Mouse (Mus musculus) embryonic facial prominence, embryonic 12.5 days (tissue): ENCODE data around the gene Clec1b. TPM values are rescaled to one million over a fixed set of nuclear protein-coding genes. Genes with fewer than 3 reads are reported as not detected.

Experiments used
- ATAC-seq: fragments of 200-750 bp; cut with Nextera tagmentation; 2 replicates; pipeline ENCODE4 v1.8.0; 2017; ENCODE audit not compliant: insufficient number of reproducible peaks, insufficient read depth, low FRiP score, low TSS enrichment
- H3K27ac ChIP-seq: fragments of 300-500 bp; sonication (generic); 2 replicates; pipeline ENCODE4 v1.5.1; 2016; ENCODE audit warnings: mild to moderate bottlenecking
- H3K27me3 ChIP-seq: fragments of 300-500 bp; sonication (generic); 2 replicates; pipeline ENCODE4 v1.6.1; 2016; ENCODE audit warnings: mild to moderate bottlenecking, moderate library complexity
- H3K36me3 ChIP-seq: fragments of 300-500 bp; sonication (generic); 2 replicates; pipeline ENCODE4 v1.6.1; 2016; ENCODE audit warnings: mild to moderate bottlenecking
- H3K4me1 ChIP-seq: fragments of 300-500 bp; sonication (generic); 2 replicates; pipeline ENCODE4 v1.6.1; 2016
- H3K4me2 ChIP-seq: fragments of 300-500 bp; sonication (generic); replicated peaks from 2 replicates; pipeline ENCODE4 v1.6.1; 2016; ENCODE audit warnings: mild to moderate bottlenecking, moderate library complexity
- H3K4me3 ChIP-seq: fragments of 300-500 bp; sonication (generic); 2 replicates; pipeline ENCODE4 v1.5.1; 2016; ENCODE audit warnings: mild to moderate bottlenecking
- H3K9ac ChIP-seq: fragments of 300-500 bp; sonication (generic); 2 replicates; pipeline ENCODE4 v1.6.1; 2016; ENCODE audit warnings: mild to moderate bottlenecking, moderate library complexity
- H3K9me3 ChIP-seq: fragments of 300-500 bp; sonication (generic); 2 replicates; pipeline ENCODE4 v1.6.1; 2016; ENCODE audit warnings: mild to moderate bottlenecking, moderate library complexity
- WGBS: fragments of 180-500 bp; shearing (Covaris S2); methylation state at CpG from one replicate; pipeline ENCODE4 v1.1.7; 2016; 5-methylcytosine and 5-hydroxymethylcytosine counted together
- polyA plus RNA-seq: library from polyadenylated mRNA; unstranded; fragments of >200 nt; fragmentation: Nextera tagmentation; extraction: Ambion mirVana; gene quantifications from 2 replicates; pipeline ENCODE4 v1.2.1, GENCODE M21; 2016

Clec1b gene
- polyA plus RNA-seq: 5.0 and 6.0 TPM in 2 replicates

GRCm38 (mm10) chr6:129396997-129397396 is at the start of gene Clec1b:
Gene Clec1b, plus strand, starts transcription at chr6:129397297.
- Histone ChIP-seq H3K27me3 (no peaks in the 10 kb centered on the region), H3K4me3 (no peak within 1 kb of the TSS), H3K27ac (no peak within 1 kb of the TSS), H3K4me2 (no peak within 1 kb of the TSS), H3K9ac (no peak within 1 kb of the TSS), H3K36me3 (no peaks in the 10 kb centered on the region), H3K4me1 (no peaks in the 10 kb centered on the region), H3K9me3 (no peaks in the 10 kb centered on the region)
- WGBS: 76% methylated on average over 8 of the region's 8 CpGs
- ATAC-seq: no peak

DNA sequence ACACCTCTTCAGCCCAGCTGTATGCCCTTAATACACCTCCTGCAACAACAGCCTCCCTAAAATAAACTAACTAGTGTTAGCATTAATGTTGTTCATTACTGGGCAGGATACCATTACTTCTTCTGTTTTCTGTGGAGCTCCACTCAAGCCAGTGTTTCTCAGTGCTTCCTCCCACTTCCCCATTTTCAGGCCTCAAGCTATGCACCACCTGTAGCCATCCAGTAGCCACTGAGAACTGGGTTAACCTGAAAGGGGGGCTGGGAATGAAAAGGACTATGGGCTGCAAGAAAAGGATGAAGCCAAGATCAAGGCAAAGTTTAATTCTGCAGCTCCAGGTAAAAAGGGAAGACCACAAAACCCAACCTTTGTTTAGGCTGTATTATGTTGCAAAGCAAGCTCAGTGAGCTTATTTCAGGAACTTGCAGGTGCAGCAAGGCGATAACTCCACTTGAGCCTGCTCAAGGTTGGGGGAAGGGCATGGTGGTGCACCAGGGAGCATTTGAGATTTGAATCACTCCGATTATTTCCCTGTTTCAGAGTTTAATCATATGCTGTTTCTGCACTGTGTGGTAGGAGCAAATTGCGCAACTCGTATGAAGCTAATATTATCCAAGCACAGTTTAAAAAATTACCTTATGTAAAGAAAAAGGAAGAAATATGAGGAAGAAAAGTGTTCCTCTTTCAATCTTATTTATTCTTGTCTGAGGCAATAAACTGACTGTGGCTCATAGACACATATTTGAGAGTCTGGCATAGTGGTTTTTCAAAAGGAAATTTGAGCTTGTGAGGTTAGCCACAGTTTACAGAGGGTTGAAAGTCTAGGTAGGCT is 47.4 kb upstream of the Clec1b start:
- 60% methylated on average over 4 of the region's 4 CpGs for WGBS
- Histone ChIP-seq H3K9me3 (no peaks in the 10 kb centered on the region), H3K27ac (no peak overlapping the region), H3K9ac (no peak overlapping the region), H3K4me3 (no peak overlapping the region), H3K4me2 (no peak overlapping the region), H3K36me3 (no peaks in the 10 kb centered on the region), H3K27me3 (no peaks in the 10 kb centered on the region), H3K4me1 (no peaks in the 10 kb centered on the region)
- no peak for ATAC-seq

- WGBS: 92% methylated on average over 3 of the region's 3 CpGs
- Histone ChIP-seq H3K27ac (no peak overlapping the region), H3K36me3 (no peaks in the 10 kb centered on the region)
Observed at GRCm38 (mm10) chr6:129351091-129351490, 46.0 kb upstream of the Clec1b start.

DNA sequence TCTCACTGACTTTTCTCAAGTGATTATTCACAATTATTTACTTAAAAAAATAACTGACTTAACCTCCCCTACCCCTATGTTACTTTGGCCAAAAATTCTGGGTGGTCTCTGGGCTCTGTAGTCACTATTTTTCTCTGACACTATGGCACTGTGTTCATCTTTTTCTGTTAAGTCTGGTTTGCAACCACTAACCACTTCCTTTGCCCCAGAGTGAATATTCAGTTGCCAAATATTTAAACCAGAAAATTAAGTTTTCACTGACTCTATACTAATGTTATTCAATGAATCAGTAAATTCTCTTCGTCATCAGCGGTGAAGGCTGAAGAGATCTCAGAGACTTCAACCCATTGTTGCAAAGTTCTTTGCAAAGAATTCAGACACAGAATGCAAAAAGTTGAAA is 41.3 kb upstream of the Clec1b start:
- H3K4me1 ChIP-seq: no peaks in the 10 kb centered on the region
- ATAC-seq: no peak
- no peak overlapping the region for H3K27ac ChIP-seq
- no peak overlapping the region for H3K4me2 ChIP-seq
- H3K27me3 ChIP-seq: no peaks in the 10 kb centered on the region
- no peak overlapping the region for H3K4me3 ChIP-seq
- 96% methylated on average over 2 of the region's 2 CpGs for WGBS
- H3K9ac ChIP-seq: no peak overlapping the region
- H3K9me3 ChIP-seq: no peaks in the 10 kb centered on the region
- no peaks in the 10 kb centered on the region for H3K36me3 ChIP-seq

More at GRCm38 (mm10) chr6:129351091-129351490, 46.0 kb upstream of the Clec1b start:
- Histone ChIP-seq H3K27me3 (no peaks in the 10 kb centered on the region), H3K4me3 (no peak overlapping the region), H3K9me3 (no peaks in the 10 kb centered on the region), H3K4me1 (no peaks in the 10 kb centered on the region), H3K4me2 (no peak overlapping the region), H3K9ac (no peak overlapping the region)
- ATAC-seq: no peak

GRCm38 (mm10) chr6:129356430-129356829 is 40.7 kb upstream of the Clec1b start:
- Histone ChIP-seq H3K27ac (no peak overlapping the region), H3K4me1 (no peaks in the 10 kb centered on the region), H3K4me2 (no peak overlapping the region), H3K9me3 (no peaks in the 10 kb centered on the region), H3K4me3 (no peak overlapping the region), H3K36me3 (no peaks in the 10 kb centered on the region), H3K27me3 (no peaks in the 10 kb centered on the region), H3K9ac (no peak overlapping the region)
- no peak for ATAC-seq

DNA sequence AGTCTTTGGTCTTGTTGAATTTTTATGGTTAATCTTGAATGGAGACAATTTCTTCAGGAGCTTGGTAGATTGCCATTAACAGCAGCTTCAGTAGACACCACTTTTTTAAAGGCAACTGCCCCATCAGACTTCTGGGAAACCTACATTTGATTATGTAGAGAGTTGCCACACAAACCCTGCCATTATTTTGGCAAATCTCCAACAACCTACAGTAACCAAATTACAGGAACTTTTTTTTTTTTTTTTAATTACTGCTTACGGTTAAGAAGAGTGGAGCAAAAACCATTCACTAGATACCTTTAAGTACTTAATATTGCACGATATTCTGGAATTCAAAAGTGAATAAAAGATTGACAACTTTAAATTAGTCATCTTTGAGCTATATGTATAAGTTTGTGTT is 37.6 kb upstream of the Clec1b start:
- 83% methylated on average over 2 of the region's 2 CpGs for WGBS
- no peaks in the 10 kb centered on the region for H3K36me3 ChIP-seq
- H3K27me3 ChIP-seq: no peaks in the 10 kb centered on the region
- H3K4me2 ChIP-seq: no peak overlapping the region
- H3K4me3 ChIP-seq: no peak overlapping the region
- H3K9me3 ChIP-seq: no peaks in the 10 kb centered on the region
- no peaks in the 10 kb centered on the region for H3K4me1 ChIP-seq
- no peak for ATAC-seq
- H3K9ac ChIP-seq: no peak overlapping the region
- H3K27ac ChIP-seq: no peak overlapping the region

GRCm38 (mm10) chr6:129363942-129364341 is 33.2 kb upstream of the Clec1b start:
- WGBS: 26% methylated on average over 1 of the region's 1 CpGs
- no peak overlapping the region for H3K4me2 ChIP-seq

DNA sequence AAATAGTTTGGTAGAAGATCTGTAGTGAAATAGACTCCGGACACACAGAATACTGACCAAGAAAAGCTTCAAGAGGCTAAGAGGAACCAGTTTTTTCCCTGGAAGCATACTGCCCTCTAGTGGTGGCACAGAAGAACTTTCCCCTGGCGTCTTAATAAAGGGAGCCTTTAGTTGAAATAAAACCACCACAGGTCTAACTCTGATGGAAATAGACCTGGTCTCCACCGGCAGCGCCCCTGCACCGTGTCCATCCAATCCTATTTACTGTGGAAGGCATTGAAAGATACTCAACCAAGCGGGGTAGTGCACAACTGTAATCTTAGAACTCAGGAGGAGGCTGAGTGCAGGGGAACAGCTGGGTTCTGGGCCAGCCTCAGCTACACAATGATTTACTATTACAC is 31.1 kb upstream of the Clec1b start:
- ATAC-seq: no peak
- 19% methylated on average over 6 of the region's 6 CpGs for WGBS
- Histone ChIP-seq H3K27me3 (no peaks in the 10 kb centered on the region), H3K4me3 (no peak overlapping the region), H3K9me3 (no peaks in the 10 kb centered on the region), H3K4me1 (no peaks in the 10 kb centered on the region), H3K9ac (no peak overlapping the region), H3K27ac (no peak overlapping the region), H3K4me2 (no peak overlapping the region), H3K36me3 (no peaks in the 10 kb centered on the region)

More at GRCm38 (mm10) chr6:129363942-129364341, 33.2 kb upstream of the Clec1b start:
- H3K36me3 ChIP-seq: no peaks in the 10 kb centered on the region
- no peak for ATAC-seq
- H3K4me3 ChIP-seq: no peak overlapping the region
- no peaks in the 10 kb centered on the region for H3K9me3 ChIP-seq
- no peak overlapping the region for H3K9ac ChIP-seq
- H3K4me1 ChIP-seq: no peaks in the 10 kb centered on the region
- no peaks in the 10 kb centered on the region for H3K27me3 ChIP-seq
- H3K27ac ChIP-seq: no peak overlapping the region

DNA sequence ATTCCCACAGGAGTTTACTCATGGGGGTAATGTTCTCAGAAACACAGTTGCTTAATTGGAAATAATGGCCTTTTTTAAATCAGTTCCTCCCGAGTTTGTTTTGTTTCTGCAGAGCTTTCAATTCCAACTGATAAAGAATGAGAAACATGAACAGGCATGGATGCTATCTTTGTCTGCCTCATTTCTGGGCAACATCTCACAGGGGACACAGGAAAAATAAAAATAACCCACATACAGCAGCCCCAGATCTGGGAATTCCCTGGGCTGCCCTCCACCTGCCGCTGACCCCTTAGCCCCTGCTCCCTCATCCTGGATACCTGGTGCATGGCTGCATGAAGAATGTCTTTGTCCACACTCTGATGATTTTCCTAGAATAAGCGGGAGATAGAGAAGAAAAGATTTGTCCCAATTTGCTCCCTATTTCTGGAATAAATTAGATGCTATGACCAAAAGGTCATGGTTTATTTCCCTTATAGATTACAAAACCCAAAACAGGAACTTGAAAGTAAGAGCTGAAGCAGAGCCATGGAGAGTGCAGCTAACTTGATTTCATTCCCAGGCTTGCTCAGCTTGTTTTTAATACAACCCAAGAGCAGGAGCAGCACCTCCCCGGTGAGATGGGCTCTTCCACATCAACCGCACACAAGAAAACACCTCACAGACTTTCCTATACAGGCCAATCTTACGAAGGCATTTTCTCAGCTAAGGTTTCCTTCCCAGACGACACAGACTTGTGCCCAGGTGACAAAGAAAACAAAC is 27.5 kb upstream of the Clec1b start:
- ATAC-seq: no peak
- Histone ChIP-seq H3K27me3 (no peaks in the 10 kb centered on the region), H3K36me3 (no peaks in the 10 kb centered on the region), H3K4me1 (no peaks in the 10 kb centered on the region), H3K9me3 (no peaks in the 10 kb centered on the region), H3K9ac (no peak overlapping the region), H3K4me2 (no peak overlapping the region), H3K4me3 (no peak overlapping the region), H3K27ac (no peak overlapping the region)
- WGBS: 63% methylated on average over 7 of the region's 7 CpGs

- Histone ChIP-seq H3K27me3 (no peaks in the 10 kb centered on the region), H3K36me3 (no peaks in the 10 kb centered on the region), H3K9me3 (no peaks in the 10 kb centered on the region), H3K4me2 (no peak overlapping the region), H3K9ac (no peak overlapping the region), H3K4me3 (no peak overlapping the region), H3K27ac (no peak overlapping the region), H3K4me1 (no peaks in the 10 kb centered on the region)
- WGBS: 82% methylated on average over 2 of the region's 2 CpGs
- no peak for ATAC-seq
Observed at GRCm38 (mm10) chr6:129374937-129375471, 22.1 kb upstream of the Clec1b start.

DNA sequence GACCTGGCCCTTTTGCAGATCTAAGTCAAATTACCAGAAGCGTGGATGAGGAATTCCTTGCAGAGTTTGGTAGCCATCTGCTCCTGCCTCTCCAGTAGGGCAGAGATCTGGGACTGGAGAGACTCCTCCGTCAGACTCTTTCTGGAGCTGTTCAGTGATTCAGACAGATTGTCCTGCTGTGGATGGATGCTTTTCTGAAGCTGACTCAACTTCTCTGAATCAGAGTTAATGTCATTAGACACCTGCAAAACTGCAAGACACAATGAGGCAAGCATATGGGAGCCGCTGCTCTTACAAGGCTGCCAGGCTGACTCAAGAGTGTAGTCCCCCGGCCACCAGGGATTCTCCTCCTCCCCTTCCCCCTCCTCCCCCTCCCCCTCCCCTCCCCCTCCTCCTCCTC is 16.6 kb upstream of the Clec1b start:
- Histone ChIP-seq H3K9ac (no peak overlapping the region), H3K4me1 (no peaks in the 10 kb centered on the region), H3K4me2 (no peak overlapping the region), H3K9me3 (no peaks in the 10 kb centered on the region), H3K27ac (no peak overlapping the region), H3K4me3 (no peak overlapping the region), H3K36me3 (no peaks in the 10 kb centered on the region), H3K27me3 (no peaks in the 10 kb centered on the region)
- no peak for ATAC-seq
- 65% methylated on average over 4 of the region's 4 CpGs for WGBS

- Histone ChIP-seq H3K27ac (no peak overlapping the region), H3K27me3 (no peaks in the 10 kb centered on the region), H3K9me3 (no peaks in the 10 kb centered on the region), H3K4me2 (no peak overlapping the region), H3K9ac (no peak overlapping the region), H3K4me1 (no peaks in the 10 kb centered on the region), H3K36me3 (no peaks in the 10 kb centered on the region), H3K4me3 (no peak overlapping the region)
- ATAC-seq: no peak
- 78% methylated on average over 1 of the region's 1 CpGs for WGBS
Observed at GRCm38 (mm10) chr6:129381736-129382135, 15.4 kb upstream of the Clec1b start.
